In the genomic region with DNA sequence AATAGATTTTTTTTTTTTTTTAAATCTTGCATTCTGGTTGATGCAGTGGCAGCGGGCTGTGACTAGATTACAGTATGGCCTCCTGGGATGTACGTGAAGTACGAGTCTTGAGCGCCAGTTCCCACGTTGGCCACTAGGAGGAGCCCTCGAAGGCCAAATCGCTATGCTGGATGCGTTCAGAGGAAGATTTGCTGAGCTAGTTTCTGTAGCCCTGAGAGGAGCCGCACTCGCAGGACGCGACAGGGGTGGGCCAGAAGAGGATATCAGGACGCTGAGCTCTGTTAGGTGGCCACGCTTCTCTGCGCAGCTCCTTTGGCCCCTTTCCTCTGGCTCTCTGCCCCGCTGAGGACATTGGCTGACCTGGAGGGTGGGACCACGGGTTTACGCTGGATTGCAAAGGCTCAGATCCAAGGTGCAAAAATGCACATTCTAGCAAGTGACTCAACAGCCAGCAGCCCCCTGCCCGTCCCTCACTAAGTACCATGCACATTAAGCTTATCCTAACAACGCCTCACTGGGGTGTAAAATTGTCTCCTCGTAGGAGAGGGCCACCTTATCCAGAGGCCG, we compare ENCODE assay signal across 8 mouse cellular contexts. TPM values are rescaled to one million over a fixed set of nuclear protein-coding genes. Genes with fewer than 3 reads are reported as not detected.
A peak's percentile ranks its signal among the peaks of the same experiment; 100 is the strongest.
DNase-seq lines count a peak whose midpoint lies in the region; ATAC-seq lines count a peak whose summit lies in the region.

No protein-coding gene starts in this region.

- peak; percentile 76 for DNase-seq in T-cell, adult 2 months (ENCODE audit: low spot score)
- peak; percentile 92 to 95 for DNase-seq in cerebellum, postnatal 25 days
- DNase-seq in frontal cortex, postnatal 36 days (ENCODE audit: low spot score in 2 of 2), result peak; percentile 89 to 96
- peak; percentile 80 for DNase-seq in left cerebral cortex, adult 11 months (ENCODE audit: low spot score)
- peak; percentile 95 for DNase-seq in lung, postnatal 36 days
- DNase-seq in retina, embryonic 14.5 days (ENCODE audit: low spot score), result peak; percentile 95
- DNase-seq in thymus, postnatal 36 days, result peak; percentile 81 to 84

- ATAC-seq in hindbrain, embryonic 15.5 days (ENCODE audit: low FRiP score, low read depth), result peak; percentile 82

- peak overlapping the region; percentile 32 for H3K4me3 ChIP-seq in hindbrain, embryonic 15.5 days

- H3K9me3 ChIP-seq in hindbrain, embryonic 15.5 days, result no peaks in the 10 kb centered on the region

- H3K4me1 ChIP-seq in hindbrain, embryonic 15.5 days (replicated peaks), result peaks cover 4% of the 10 kb centered on the region

- peak overlapping the region; percentile 32; the same call in 1 of the 2 replicates for H3K27ac ChIP-seq in hindbrain, embryonic 15.5 days (replicated peaks)

- 12% methylated on average over 22 of the region's 22 CpGs for whole genome bisulfite sequencing in hindbrain, embryonic 15.5 days

- H3K36me3 ChIP-seq in hindbrain, embryonic 15.5 days, result no peaks in the 10 kb centered on the region

- peak overlapping the region; percentile 54 for H3K9ac ChIP-seq in hindbrain, embryonic 15.5 days

- H3K4me2 ChIP-seq in hindbrain, embryonic 15.5 days, result peak overlapping the region; percentile 77

- H3K27me3 ChIP-seq in hindbrain, embryonic 15.5 days, result no peaks in the 10 kb centered on the region

RNA-seq across cellular contexts. Expression of a gene that starts 28.4 kb away (rescaled TPM):
- polyA plus RNA-seq in hindbrain, embryonic 15.5 days (2015; fragmentation: Nextera tagmentation; extraction: Ambion mirVana), result 0.17 TPM in 1 of 2 replicates, not detected in the other

RNA-seq across cellular contexts. Expression of a gene that starts 42.9 kb away (rescaled TPM):
- 0.34 and 0.96 TPM in 2 replicates for polyA plus RNA-seq in hindbrain, embryonic 15.5 days (2015; fragmentation: Nextera tagmentation; extraction: Ambion mirVana)

Comparison
In these comparisons a context has a peak if more than half of its experiments do, and no peak if none do; other contexts are left out.
1. Peak in every context shown above with its lines: DNase-seq, ATAC-seq, H3K4me3 ChIP-seq and H3K27ac ChIP-seq.